Comparison of ENCODE assay signal across 8 mouse cellular contexts in the genomic region with DNA sequence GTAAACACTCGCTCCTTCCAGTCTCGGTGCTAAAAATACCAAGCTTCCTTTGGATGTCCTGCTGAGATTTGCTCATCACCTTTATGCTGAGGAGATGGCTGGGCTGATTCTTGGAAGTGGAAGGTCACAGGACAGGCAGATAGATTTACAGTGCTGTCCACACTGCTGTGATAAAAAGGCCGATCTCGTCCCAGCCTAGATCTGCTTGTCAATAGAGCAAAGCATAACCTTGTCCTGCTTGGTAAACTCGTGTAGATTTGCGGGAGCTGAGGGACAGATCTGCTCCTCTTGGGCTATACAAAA. TPM values are rescaled to one million over a fixed set of nuclear protein-coding genes. Genes with fewer than 3 reads are reported as not detected.
DNase-seq lines count a peak whose midpoint lies in the region; ATAC-seq and TF ChIP-seq lines count a peak whose summit lies in the region.

No protein-coding gene starts in this region.

- peaks cover 22% of the 10 kb centered on the region for H3K4me1 ChIP-seq in lung, embryonic 16.5 days (replicated peaks; ENCODE audit: control insufficient read depth, insufficient read depth, low read length)
- peaks cover 12% of the 10 kb centered on the region; the same call in 1 of the 2 replicates for H3K4me1 ChIP-seq in limb, embryonic 11.5 days (ENCODE audit: control insufficient read depth, insufficient read depth, low read length)
- peaks cover 30% of the 10 kb centered on the region for H3K4me1 ChIP-seq in small intestine, adult 2 months (ENCODE audit: control insufficient read depth, insufficient read depth, insufficient read length, low read length)

- ATAC-seq in lung, embryonic 16.5 days (ENCODE audit: low read depth): no peak
- no peak for ATAC-seq in limb, embryonic 11.5 days (ENCODE audit: insufficient number of reproducible peaks, low FRiP score, low TSS enrichment, low read depth)

- peak overlapping the region; percentile 56 for H3K4me2 ChIP-seq in lung, embryonic 16.5 days (ENCODE audit: low read depth, low read length)
- peak overlapping the region; percentile 57 for H3K4me2 ChIP-seq in limb, embryonic 11.5 days (ENCODE audit: low read depth, severe bottlenecking)

- H3K27me3 ChIP-seq in lung, embryonic 16.5 days (ENCODE audit: control insufficient read depth, insufficient read depth, low read depth, low read length): no peaks in the 10 kb centered on the region
- H3K27me3 ChIP-seq in limb, embryonic 11.5 days (ENCODE audit: control insufficient read depth, insufficient read depth, low read length): no peaks in the 10 kb centered on the region
- no peaks in the 10 kb centered on the region for H3K27me3 ChIP-seq in small intestine, adult 2 months (ENCODE audit: control insufficient read depth, insufficient read depth, low read length)

- WGBS in lung, embryonic 16.5 days: 4% methylated on average over 6 of the region's 6 CpGs
- WGBS in limb, embryonic 11.5 days: 5% methylated on average over 6 of the region's 6 CpGs
- whole genome bisulfite sequencing in small intestine, adult 2 months: 11% methylated on average over 6 of the region's 6 CpGs

- no peaks in the 10 kb centered on the region for H3K36me3 ChIP-seq in lung, embryonic 16.5 days (ENCODE audit: control insufficient read depth, insufficient read depth, low read length)
- no peaks in the 10 kb centered on the region for H3K36me3 ChIP-seq in limb, embryonic 11.5 days (ENCODE audit: control insufficient read depth, insufficient read depth, low read length)
- H3K36me3 ChIP-seq in small intestine, adult 2 months (ENCODE audit: control insufficient read depth, insufficient read depth, low read length): no peaks in the 10 kb centered on the region

- H3K4me3 ChIP-seq in lung, embryonic 16.5 days (ENCODE audit: low read length): peak overlapping the region; percentile 60
- peak overlapping the region; percentile 44 for H3K4me3 ChIP-seq in limb, embryonic 11.5 days (ENCODE audit: low read depth, low read length)
- H3K4me3 ChIP-seq in small intestine, adult 2 months (ENCODE audit: low read depth, low read length): peak overlapping the region; percentile 68

- TF ChIP-seq CTCF in small intestine, adult 2 months (IDR thresholded peaks at IDR 0.05; ENCODE audit: extremely low read depth, insufficient read length, insufficient replicate concordance, low read depth, low read length): no peak

- DNase-seq in adrenal gland, postnatal 36 days: peak; percentile 12 to 25
- DNase-seq in adrenal gland, postnatal 4 days (ENCODE audit: low spot score in 2 of 2): no peak
- no peak for DNase-seq in lung, postnatal 25 days (ENCODE audit: low spot score)
- no peak for DNase-seq in limb, embryonic 11.5 days (ENCODE audit: low spot score)
- DNase-seq in adrenal gland, postnatal 14 days: no peak
- no peak for DNase-seq in cerebellum, postnatal 10 days

- no peak for TF ChIP-seq POLR2A in small intestine, adult 2 months (IDR thresholded peaks at IDR 0.05; ENCODE audit: low read depth, low read length)

- no peaks in the 10 kb centered on the region for H3K9me3 ChIP-seq in lung, embryonic 16.5 days (ENCODE audit: control insufficient read depth, low read length)
- H3K9me3 ChIP-seq in limb, embryonic 11.5 days (ENCODE audit: control insufficient read depth, low read length): no peaks in the 10 kb centered on the region

- peak overlapping the region; percentile 75 for H3K9ac ChIP-seq in lung, embryonic 16.5 days (ENCODE audit: low read length)
- peak overlapping the region; percentile 50 for H3K9ac ChIP-seq in limb, embryonic 11.5 days (ENCODE audit: low read length)

- peak overlapping the region; percentile 88; the same call in 1 of the 2 replicates for H3K27ac ChIP-seq in lung, embryonic 16.5 days (ENCODE audit: low read length)
- H3K27ac ChIP-seq in limb, embryonic 11.5 days (replicated peaks; ENCODE audit: low read depth, low read length): no peak overlapping the region
- H3K27ac ChIP-seq in small intestine, adult 2 months (ENCODE audit: insufficient read depth, low read depth, low read length): peak overlapping the region; percentile 34

RNA-seq across cellular contexts. Expression of gene Tspan14, which starts 0.9 kb away (rescaled TPM):
- total RNA-seq in adrenal gland, postnatal 36 days (2021): 10 to 100 TPM; 31.5 to 37.3 TPM
- 10 to 100 TPM; 54.0 to 57.9 TPM for total RNA-seq in adrenal gland, postnatal 4 days (2021)
- polyA plus RNA-seq in lung, embryonic 16.5 days (2015; fragmentation: Nextera tagmentation; extraction: Ambion mirVana): 104 TPM in 2 replicates
- 79.5 and 87.0 TPM in 2 replicates for polyA plus RNA-seq in limb, embryonic 11.5 days (2014; fragmentation: Nextera tagmentation; extraction: Ambion mirVana)
- polyA plus RNA-seq in small intestine, adult 2 months (2012; rRNA removed): 18.4 and 38.2 TPM in 2 replicates
- 43.8 and 47.6 TPM in 2 replicates for total RNA-seq in adrenal gland, postnatal 14 days (2021)

RNA-seq across cellular contexts. Expression of gene Fam213a, which starts 46.0 kb away (rescaled TPM):
- total RNA-seq in adrenal gland, postnatal 36 days (2021): 100 to 1,000 TPM; 115 to 121 TPM
- total RNA-seq in adrenal gland, postnatal 4 days (2021): 10 to 100 TPM; 75.5 to 79.0 TPM
- polyA plus RNA-seq in lung, embryonic 16.5 days (2015; fragmentation: Nextera tagmentation; extraction: Ambion mirVana): 131 and 132 TPM in 2 replicates
- polyA plus RNA-seq in limb, embryonic 11.5 days (2014; fragmentation: Nextera tagmentation; extraction: Ambion mirVana): 37.7 and 38.1 TPM in 2 replicates
- 16.7 and 29.9 TPM in 2 replicates for polyA plus RNA-seq in small intestine, adult 2 months (2012; rRNA removed)
- 179 and 192 TPM in 2 replicates for total RNA-seq in adrenal gland, postnatal 14 days (2021)

Comparison
In these comparisons a context has a peak if more than half of its experiments do, and no peak if none do; other contexts are left out.
1. DNase-seq: peak in adrenal gland, postnatal 36 days (2 of 2); none in adrenal gland, postnatal 4 days (0 of 2), lung, postnatal 25 days (single experiment), limb, embryonic 11.5 days (single experiment), adrenal gland, postnatal 14 days (single experiment) and cerebellum, postnatal 10 days (0 of 2).
2. Peak in every context shown above with its lines, with median percentiles within 50 percentile points of each other: H3K4me3 ChIP-seq.